Mouse (Mus musculus) heart, embryonic 15.5 days (tissue): Measurements from ENCODE around the gene Ssu72. TPM values are rescaled to one million over a fixed set of nuclear protein-coding genes. Genes with fewer than 3 reads are reported as not detected.

ENCODE experiments used
- ATAC-seq: fragments of 200-750 bp; cut with Nextera tagmentation; replicated peaks from 2 replicates; pipeline ENCODE4 v1.8.0; 2017; ENCODE audit warnings: low read depth, moderate TSS enrichment; ENCODE audit not compliant: insufficient number of reproducible peaks, insufficient read depth, low FRiP score
- H3K27ac ChIP-seq: fragments of 300-500 bp; sonication (generic); 2 replicates; pipeline ENCODE4 v1.5.1; 2015; ENCODE audit warnings: mild to moderate bottlenecking, inconsistent platforms
- H3K27me3 ChIP-seq: fragments of 300-500 bp; sonication (generic); 2 replicates; pipeline ENCODE4 v1.6.1; 2015; ENCODE audit warnings: inconsistent platforms
- H3K36me3 ChIP-seq: fragments of 300-500 bp; sonication (generic); 2 replicates; pipeline ENCODE4 v1.6.1; 2015; ENCODE audit warnings: mild to moderate bottlenecking, inconsistent platforms
- H3K4me1 ChIP-seq: fragments of 300-500 bp; sonication (generic); replicated peaks from 2 replicates; pipeline ENCODE4 v1.6.1; 2015; ENCODE audit warnings: inconsistent platforms
- H3K4me2 ChIP-seq: fragments of 300-500 bp; sonication (generic); 2 replicates; pipeline ENCODE4 v1.6.1; 2015; ENCODE audit warnings: inconsistent platforms, mild to moderate bottlenecking, moderate library complexity
- H3K4me3 ChIP-seq: fragments of 300-500 bp; sonication (generic); 2 replicates; pipeline ENCODE4 v1.5.1; 2015; ENCODE audit warnings: mild to moderate bottlenecking, inconsistent platforms
- H3K9ac ChIP-seq: fragments of 300-500 bp; sonication (generic); 2 replicates; pipeline ENCODE4 v1.6.1; 2015; ENCODE audit warnings: mild to moderate bottlenecking, inconsistent platforms
- H3K9me3 ChIP-seq: fragments of 300-500 bp; sonication (generic); replicated peaks from 2 replicates; pipeline ENCODE4 v1.6.1; 2016; ENCODE audit warnings: inconsistent platforms
- WGBS: fragments of 180-500 bp; shearing (Covaris S2); methylation state at CpG from one replicate; pipeline ENCODE4 v1.1.7; 2015; ENCODE audit warnings: mixed read lengths; 5-methylcytosine and 5-hydroxymethylcytosine counted together
- polyA plus RNA-seq: library from polyadenylated mRNA; unstranded; fragments of >200 nt; fragmentation: Nextera tagmentation; extraction: Ambion mirVana; gene quantifications from 2 replicates; pipeline ENCODE4 v1.2.1, GENCODE M21; 2015

Ssu72 gene
- polyA plus RNA-seq, 1 experiment from 2014 or later: 97.0 TPM

- peak overlapping the region; percentile 82 for H3K4me3 ChIP-seq
- WGBS: 2% methylated on average over 10 of the region's 10 CpGs
- H3K9ac ChIP-seq: peak overlapping the region; percentile 82
- ATAC-seq: no peak
- H3K4me2 ChIP-seq: peak overlapping the region; percentile 95
- peak overlapping the region; percentile 88 for H3K27ac ChIP-seq
- H3K4me1 ChIP-seq: peaks cover 40% of the 10 kb centered on the region
- no peaks in the 10 kb centered on the region for H3K27me3 ChIP-seq
- H3K36me3 ChIP-seq: peaks cover 18% of the 10 kb centered on the region
- no peaks in the 10 kb centered on the region for H3K9me3 ChIP-seq
Observed at GRCm38 (mm10) chr4:155759862-155760612, 55.4 kb downstream of the Ssu72 start.

- peak; percentile 97 for ATAC-seq
- Histone ChIP-seq H3K9ac (peak within 1 kb of the TSS; percentile 82), H3K4me3 (peak within 1 kb of the TSS; percentile 82), H3K4me1 (peaks cover 40% of the 10 kb centered on the region), H3K36me3 (peaks cover 11% of the 10 kb centered on the region), H3K27ac (peak within 1 kb of the TSS; percentile 88), H3K9me3 (no peaks in the 10 kb centered on the region), H3K4me2 (peak within 1 kb of the TSS; percentile 95), H3K27me3 (no peaks in the 10 kb centered on the region)
- under 1% methylated on average over 67 of the region's 68 CpGs for whole genome bisulfite sequencing
Observed at GRCm38 (mm10) chr4:155760613-155761355, 56.2 kb downstream of the Ssu72 start, which contains the start of gene Atad3a. Gene Atad3a (minus strand): TSS chr4:155761093.

GRCm38 (mm10) chr4:155761356-155762099 is 56.9 kb downstream of the Ssu72 start:
- H3K27me3 ChIP-seq: no peaks in the 10 kb centered on the region
- peaks cover 40% of the 10 kb centered on the region for H3K4me1 ChIP-seq
- peak overlapping the region; percentile 77 for H3K9ac ChIP-seq
- peak overlapping the region; percentile 82 for H3K4me3 ChIP-seq
- peak overlapping the region; percentile 95 for H3K4me2 ChIP-seq
- H3K27ac ChIP-seq: peak overlapping the region; percentile 64
- no peak; the same call in 1 of the 2 replicates for ATAC-seq
- H3K9me3 ChIP-seq: no peaks in the 10 kb centered on the region
- WGBS: 2% methylated on average over 28 of the region's 28 CpGs
- H3K36me3 ChIP-seq: peaks cover 3% of the 10 kb centered on the region

- Histone ChIP-seq H3K4me3 (no peak overlapping the region), H3K36me3 (no peaks in the 10 kb centered on the region), H3K9me3 (no peaks in the 10 kb centered on the region), H3K27me3 (no peaks in the 10 kb centered on the region), H3K4me1 (peaks cover 33% of the 10 kb centered on the region), H3K27ac (no peak overlapping the region), H3K9ac (no peak overlapping the region), H3K4me2 (no peak overlapping the region; the same call in 1 of the 2 replicates)
- ATAC-seq: no peak
- 79% methylated on average over 3 of the region's 3 CpGs for WGBS
Observed at GRCm38 (mm10) chr4:155762357-155762756, 57.8 kb downstream of the Ssu72 start.

- Histone ChIP-seq H3K4me3 (peak overlapping the region; percentile 59), H3K27me3 (peaks cover 33% of the 10 kb centered on the region), H3K36me3 (no peaks in the 10 kb centered on the region), H3K4me1 (peaks cover 22% of the 10 kb centered on the region), H3K9ac (peak overlapping the region; percentile 81), H3K9me3 (no peaks in the 10 kb centered on the region), H3K27ac (0 out of 2 replicates have a peak overlapping the region, but pooled peaks have one; percentile 74), H3K4me2 (peak overlapping the region; percentile 90)
- 55% methylated on average over 5 of the region's 5 CpGs for WGBS
- no peak for ATAC-seq
Observed at GRCm38 (mm10) chr4:155769496-155769879, 64.9 kb downstream of the Ssu72 start.

GRCm38 (mm10) chr4:155769880-155770512 is 65.4 kb downstream of the Ssu72 start:
- Histone ChIP-seq H3K4me1 (peaks cover 27% of the 10 kb centered on the region), H3K4me2 (peak overlapping the region; percentile 90), H3K36me3 (no peaks in the 10 kb centered on the region), H3K9ac (peak overlapping the region; percentile 81), H3K27ac (peak overlapping the region; percentile 74), H3K27me3 (peaks cover 33% of the 10 kb centered on the region), H3K4me3 (peak overlapping the region; percentile 59), H3K9me3 (no peaks in the 10 kb centered on the region)
- ATAC-seq: peak; percentile 83
- WGBS: under 1% methylated on average over 39 of the region's 39 CpGs

- H3K4me1 ChIP-seq: peaks cover 33% of the 10 kb centered on the region
- H3K9ac ChIP-seq: peak overlapping the region; percentile 81
- H3K4me3 ChIP-seq: peak overlapping the region; percentile 59
- peak overlapping the region; percentile 90 for H3K4me2 ChIP-seq
- no peak for ATAC-seq
- no peak overlapping the region for H3K27ac ChIP-seq
- WGBS: 46% methylated on average over 24 of the region's 24 CpGs
- peaks cover 33% of the 10 kb centered on the region for H3K27me3 ChIP-seq
- H3K9me3 ChIP-seq: no peaks in the 10 kb centered on the region
- H3K36me3 ChIP-seq: no peaks in the 10 kb centered on the region
Observed at GRCm38 (mm10) chr4:155770626-155771025, 66.0 kb downstream of the Ssu72 start.

- H3K4me1 ChIP-seq: peaks cover 41% of the 10 kb centered on the region
- peaks cover 33% of the 10 kb centered on the region for H3K27me3 ChIP-seq
- no peak overlapping the region for H3K4me3 ChIP-seq
- H3K36me3 ChIP-seq: no peaks in the 10 kb centered on the region
- no peak overlapping the region for H3K4me2 ChIP-seq
- no peak for ATAC-seq
- H3K27ac ChIP-seq: no peak overlapping the region
- H3K9ac ChIP-seq: no peak overlapping the region
- WGBS: 70% methylated on average over 2 of the region's 2 CpGs
- no peaks in the 10 kb centered on the region for H3K9me3 ChIP-seq
Observed at GRCm38 (mm10) chr4:155771706-155772105, 67.1 kb downstream of the Ssu72 start.

- Histone ChIP-seq H3K27me3 (peaks cover 33% of the 10 kb centered on the region), H3K9me3 (no peaks in the 10 kb centered on the region)
- ATAC-seq: no peak
Observed at GRCm38 (mm10) chr4:155772786-155773185, 68.2 kb downstream of the Ssu72 start.

GRCm38 (mm10) chr4:155773335-155774078 is 68.9 kb downstream of the Ssu72 start:
- H3K9me3 ChIP-seq: no peaks in the 10 kb centered on the region
- no peak for ATAC-seq
- 39% methylated on average over 5 of the region's 5 CpGs for WGBS

More at GRCm38 (mm10) chr4:155772786-155773185, 68.2 kb downstream of the Ssu72 start:
- H3K36me3 ChIP-seq: no peaks in the 10 kb centered on the region
- H3K4me2 ChIP-seq: no peak overlapping the region
- peaks cover 49% of the 10 kb centered on the region for H3K4me1 ChIP-seq
- no peak overlapping the region for H3K27ac ChIP-seq
- WGBS: 89% methylated on average over 13 of the region's 13 CpGs
- H3K9ac ChIP-seq: no peak overlapping the region
- no peak overlapping the region for H3K4me3 ChIP-seq

More at GRCm38 (mm10) chr4:155773335-155774078, 68.9 kb downstream of the Ssu72 start:
- peak overlapping the region; percentile 47 for H3K4me3 ChIP-seq
- no peaks in the 10 kb centered on the region for H3K36me3 ChIP-seq
- H3K27ac ChIP-seq: no peak overlapping the region
- H3K4me2 ChIP-seq: peak overlapping the region; percentile 81
- H3K27me3 ChIP-seq: peaks cover 33% of the 10 kb centered on the region
- peak overlapping the region; percentile 41; the same call in 1 of the 2 replicates for H3K9ac ChIP-seq
- peaks cover 53% of the 10 kb centered on the region for H3K4me1 ChIP-seq
